Mouse (Mus musculus) kidney, embryonic 16.5 days (tissue): Measurements from ENCODE around the gene Atox1. TPM values are rescaled to one million over a fixed set of nuclear protein-coding genes. Genes with fewer than 3 reads are reported as not detected.

Source experiments
- microRNA-seq: library from miRNA; unstranded; fragments of <30 nt; microRNA quantifications from one replicate; pipeline ENCODE4, GENCODE M21; 2016
- polyA plus RNA-seq: library from polyadenylated mRNA; unstranded; fragments of >200 nt; fragmentation: Nextera tagmentation; extraction: Ambion mirVana; gene quantifications from 2 replicates; pipeline ENCODE4 v1.2.1, GENCODE M21; 2015

The Atox1 gene
- polyA plus RNA-seq, 1 experiment from 2014 or later: 406 TPM

Small RNA genes lying within 50 kb of the gene (microRNA-seq; reads per million reads assigned to microRNA genes)
- gene Mir7652: not detected

Other genes with a start within 250 kb of the Atox1 start
- 0.06 and 0.11 TPM in 2 replicates for gene Fat2, start 124.7 kb downstream of the Atox1 start, polyA plus RNA-seq
- gene Sparc, start 38.1 kb downstream of the Atox1 start, polyA plus RNA-seq: 1,474 and 1,572 TPM in 2 replicates
- 188 and 197 TPM in 2 replicates for gene G3bp1, start 8.4 kb upstream of the Atox1 start, polyA plus RNA-seq
- gene Glra1, start 147.0 kb upstream of the Atox1 start, polyA plus RNA-seq: not detected in 2 replicates